Mouse (Mus musculus) adrenal gland, adult 18-20 months (tissue): ENCODE data around the gene Tas2r138. TPM values are rescaled to one million over a fixed set of nuclear protein-coding genes. Genes with fewer than 3 reads are reported as not detected.

Experiments
- total RNA-seq, 2 experiments: library from RNA; stranded (reverse); gene quantifications; 1 replicate in 1 of 2; 2 replicates in 1 of 2; pipeline ENCODE4 v1.2.3; 2021

The Tas2r138 gene
- total RNA-seq, 2 experiments from 2014 or later, result not detected

Other genes starting within 250 kb of the Tas2r138 start
- gene E330009J07Rik, start 177.2 kb downstream of the Tas2r138 start, total RNA-seq, result 10 to 100 TPM in 1 of 2 experiments, 1 to 10 TPM in 1; 9.9 to 14.9 TPM
- gene Wee2, start 174.2 kb downstream of the Tas2r138 start, total RNA-seq, result not detected
- 10 to 100 TPM; 37.7 to 42.4 TPM for gene Ssbp1, start 142.0 kb downstream of the Tas2r138 start, total RNA-seq
- not detected for gene Tas2r137, start 122.1 kb downstream of the Tas2r138 start, total RNA-seq
- gene Tas2r108, start 119.8 kb downstream of the Tas2r138 start, total RNA-seq, result not detected
- gene Prss37, start 93.8 kb downstream of the Tas2r138 start, total RNA-seq, result not detected
- gene Olfr461, start 58.3 kb downstream of the Tas2r138 start, total RNA-seq, result not detected
- not detected for gene Olfr460, start 43.8 kb downstream of the Tas2r138 start, total RNA-seq
- 1 to 10 TPM in 1 of 2 experiments, under 1 TPM in 1; 0.86 to 1.1 TPM for gene Clec5a, start 27.5 kb downstream of the Tas2r138 start, total RNA-seq
- under 1 TPM in 1 of 2 experiments, not detected in 1; 0.89 TPM for gene Mgam, start 15.5 kb upstream of the Tas2r138 start, total RNA-seq